Mouse (Mus musculus) limb, embryonic 11.5 days (tissue): ENCODE data around the gene Pnrc2. TPM values are rescaled to one million over a fixed set of nuclear protein-coding genes. Genes with fewer than 3 reads are reported as not detected.

Source experiments
- ATAC-seq: fragments of 200-750 bp; cut with Nextera tagmentation; 2 replicates; pipeline ENCODE4 v1.8.0; 2017; ENCODE audit warnings: low read depth; ENCODE audit not compliant: insufficient number of reproducible peaks, low FRiP score, low TSS enrichment
- DNase-seq: peaks from one replicate; pipeline ENCODE4 v3.0.0-alpha.2; 2015; ENCODE audit warnings: low spot score
- H3K27ac ChIP-seq: fragments of 300-500 bp; sonication (generic); replicated peaks from 2 replicates; pipeline ENCODE4 v1.5.1; 2014; ENCODE audit warnings: low read depth, mild to moderate bottlenecking, low read length
- H3K27me3 ChIP-seq: fragments of 300-500 bp; sonication (generic); 2 replicates; pipeline ENCODE4 v1.6.1; 2014; ENCODE audit warnings: mild to moderate bottlenecking, low read length, mixed read lengths; ENCODE audit not compliant: control insufficient read depth, insufficient read depth
- H3K36me3 ChIP-seq: fragments of 300-500 bp; sonication (generic); 2 replicates; pipeline ENCODE4 v1.6.1; 2014; ENCODE audit warnings: mild to moderate bottlenecking, low read length, moderate library complexity, mixed read lengths; ENCODE audit not compliant: control insufficient read depth, insufficient read depth
- H3K4me1 ChIP-seq: fragments of 300-500 bp; sonication (generic); 2 replicates; pipeline ENCODE4 v1.6.1; 2014; ENCODE audit warnings: low read length, mixed read lengths; ENCODE audit not compliant: control insufficient read depth, insufficient read depth
- H3K4me2 ChIP-seq: fragments of 300-500 bp; sonication (generic); 2 replicates; pipeline ENCODE4 v1.6.1; 2014; ENCODE audit warnings: low read depth, mild to moderate bottlenecking, moderate library complexity; ENCODE audit not compliant: severe bottlenecking
- H3K4me3 ChIP-seq: fragments of 300-500 bp; sonication (generic); 2 replicates; pipeline ENCODE4 v1.5.1; 2014; ENCODE audit warnings: low read depth, low read length
- H3K9ac ChIP-seq: fragments of 300-500 bp; sonication (generic); 2 replicates; pipeline ENCODE4 v1.6.1; 2014; ENCODE audit warnings: mild to moderate bottlenecking, low read length
- H3K9me3 ChIP-seq: fragments of 300-500 bp; sonication (generic); 2 replicates; pipeline ENCODE4 v1.6.1; 2016; ENCODE audit warnings: low read length; ENCODE audit not compliant: control insufficient read depth
- WGBS: fragments of 180-500 bp; shearing (Covaris S2); extraction: QIAGEN DNeasy Blood & Tissue Kit; methylation state at CpG from one replicate; pipeline ENCODE4 v1.1.7; 2014; 5-methylcytosine and 5-hydroxymethylcytosine counted together
- polyA plus RNA-seq: library from polyadenylated mRNA; unstranded; fragments of >200 nt; fragmentation: Nextera tagmentation; extraction: Ambion mirVana; gene quantifications from 2 replicates; pipeline ENCODE4 v1.2.1, GENCODE M21; 2014

Pnrc2 gene
- polyA plus RNA-seq, 1 experiment from 2014 or later: 234 TPM

GRCm38 (mm10) chr4:135912835-135913234 is 39.2 kb upstream of the Pnrc2 start:
- H3K4me2 ChIP-seq: no peak overlapping the region
- no peak overlapping the region for H3K4me3 ChIP-seq
- H3K9me3 ChIP-seq: no peaks in the 10 kb centered on the region
- H3K27me3 ChIP-seq: no peaks in the 10 kb centered on the region
- no peaks in the 10 kb centered on the region for H3K4me1 ChIP-seq
- WGBS: 20% methylated on average over 3 of the region's 3 CpGs
- H3K9ac ChIP-seq: no peak overlapping the region
- ATAC-seq: no peak; the same call in 1 of the 2 replicates
- no peaks in the 10 kb centered on the region for H3K36me3 ChIP-seq
- DNase-seq: no peak
- no peak overlapping the region for H3K27ac ChIP-seq

DNA sequence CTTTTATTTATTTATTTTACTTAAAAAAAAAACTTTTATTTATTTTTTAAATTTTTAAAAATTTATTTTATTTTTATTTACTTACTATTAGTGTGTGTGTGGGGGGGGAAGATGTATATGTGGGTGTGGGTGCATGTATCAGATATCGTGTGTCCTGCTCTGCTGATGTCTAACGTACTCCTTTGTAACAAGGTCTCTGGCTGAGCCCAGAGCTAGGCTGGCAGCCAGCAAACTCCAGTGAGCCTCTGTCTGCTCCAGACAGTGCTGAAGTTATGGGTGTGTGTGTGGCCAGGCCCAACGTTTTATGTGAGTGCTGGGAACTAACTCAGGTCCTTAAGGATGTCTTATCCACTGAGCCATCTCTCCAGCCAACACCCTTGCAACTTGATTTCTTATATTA is 38.5 kb upstream of the Pnrc2 start:
- H3K27ac ChIP-seq: no peak overlapping the region
- ATAC-seq: no peak

DNA sequence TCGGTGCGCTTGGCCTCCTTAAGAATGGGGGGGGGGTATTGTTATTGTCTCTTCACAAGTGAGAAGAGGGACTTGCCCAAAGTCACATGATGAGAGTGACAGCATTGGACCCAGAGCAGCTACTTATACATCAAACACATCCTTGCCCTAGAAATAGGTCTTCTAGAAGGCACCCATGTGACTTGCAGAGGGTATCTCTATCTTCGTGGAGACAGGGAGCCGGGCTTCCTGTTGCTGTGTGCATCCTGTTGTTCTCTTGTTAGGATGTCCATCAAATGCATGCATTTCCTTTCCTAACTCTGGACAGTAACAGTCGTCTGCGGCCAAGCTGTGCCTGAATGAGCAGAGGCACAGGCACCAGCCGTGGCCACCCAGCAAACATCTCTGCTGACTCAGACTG is 37.9 kb upstream of the Pnrc2 start:
- no peak for ATAC-seq
- H3K4me2 ChIP-seq: no peak overlapping the region
- H3K27me3 ChIP-seq: no peaks in the 10 kb centered on the region
- no peak overlapping the region for H3K27ac ChIP-seq
- no peaks in the 10 kb centered on the region for H3K36me3 ChIP-seq
- H3K4me3 ChIP-seq: no peak overlapping the region
- no peak for DNase-seq
- 85% methylated on average over 7 of the region's 7 CpGs for WGBS
- H3K9me3 ChIP-seq: no peaks in the 10 kb centered on the region
- no peak overlapping the region for H3K9ac ChIP-seq
- H3K4me1 ChIP-seq: no peaks in the 10 kb centered on the region

More for the DNA sequence above, 38.5 kb upstream of the Pnrc2 start:
- no peak overlapping the region for H3K4me2 ChIP-seq
- no peaks in the 10 kb centered on the region for H3K9me3 ChIP-seq
- H3K36me3 ChIP-seq: no peaks in the 10 kb centered on the region
- no peaks in the 10 kb centered on the region for H3K4me1 ChIP-seq
- H3K27me3 ChIP-seq: no peaks in the 10 kb centered on the region
- no peak overlapping the region for H3K9ac ChIP-seq
- WGBS: 73% methylated on average over 3 of the region's 3 CpGs
- DNase-seq: no peak
- H3K4me3 ChIP-seq: no peak overlapping the region

DNA sequence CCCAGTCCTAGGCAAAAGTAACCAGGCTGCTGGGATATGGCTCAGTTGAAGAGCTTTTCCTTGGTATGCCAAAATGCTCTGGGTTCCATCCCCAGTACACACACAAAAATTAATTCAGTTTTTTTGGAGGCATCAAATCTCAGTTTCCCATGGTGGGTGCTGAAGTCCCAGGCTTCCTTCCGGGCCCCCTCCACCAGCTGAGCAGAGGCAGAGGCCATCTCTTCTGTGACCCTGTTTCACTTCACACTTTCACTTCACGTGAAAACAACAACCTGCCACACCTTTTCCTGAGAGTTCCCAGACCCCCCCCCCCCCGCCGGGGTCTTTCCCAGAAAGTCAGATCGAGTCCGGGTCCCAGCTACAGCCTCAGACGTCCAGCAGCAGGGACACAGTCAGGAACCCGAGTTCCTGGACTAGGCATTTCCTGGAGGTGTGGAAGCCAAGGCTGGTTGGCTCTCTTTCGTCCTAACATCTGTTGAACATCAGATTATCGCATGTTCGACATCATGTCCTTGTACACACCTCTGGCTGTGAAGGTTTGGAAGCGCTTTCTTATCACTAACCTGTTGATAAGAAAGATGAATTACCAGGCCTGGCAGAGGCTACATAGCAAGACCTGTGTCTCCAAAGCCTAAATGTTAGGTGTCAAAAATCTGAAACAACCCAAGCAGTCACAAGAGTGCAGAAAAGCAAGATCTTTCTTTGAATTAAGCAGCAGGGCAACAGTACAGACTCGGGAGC is 35.8 kb upstream of the Pnrc2 start:
- Histone ChIP-seq H3K9ac (no peak overlapping the region), H3K9me3 (no peaks in the 10 kb centered on the region), H3K27me3 (no peaks in the 10 kb centered on the region), H3K4me2 (no peak overlapping the region), H3K4me1 (no peaks in the 10 kb centered on the region), H3K27ac (no peak overlapping the region), H3K4me3 (no peak overlapping the region), H3K36me3 (no peaks in the 10 kb centered on the region)
- 53% methylated on average over 13 of the region's 13 CpGs for WGBS
- DNase-seq: no peak
- ATAC-seq: no peak

DNA sequence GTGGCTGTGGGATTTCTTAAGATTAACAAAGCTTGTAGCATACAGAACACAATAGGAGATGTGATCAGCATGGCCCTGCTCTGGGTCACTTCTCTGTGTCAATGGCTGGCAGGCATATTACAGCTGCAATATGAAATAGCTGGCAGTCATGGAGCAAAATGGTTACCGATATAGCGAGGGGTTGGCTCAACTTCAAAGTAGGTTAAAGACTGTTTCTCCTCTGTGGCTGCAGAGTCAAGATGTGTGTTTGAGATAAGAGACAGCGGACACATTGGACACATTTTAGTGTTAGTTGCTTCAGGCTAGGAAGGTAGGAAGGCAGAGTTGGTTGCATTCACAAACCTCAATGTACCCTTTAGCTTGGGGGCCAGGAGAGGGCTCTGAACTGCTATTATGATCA is 33.0 kb upstream of the Pnrc2 start:
- no peak overlapping the region for H3K9ac ChIP-seq
- 94% methylated on average over 3 of the region's 3 CpGs for WGBS
- no peaks in the 10 kb centered on the region for H3K27me3 ChIP-seq
- no peak overlapping the region for H3K27ac ChIP-seq
- H3K4me3 ChIP-seq: no peak overlapping the region
- no peak overlapping the region for H3K4me2 ChIP-seq
- no peaks in the 10 kb centered on the region for H3K9me3 ChIP-seq
- H3K36me3 ChIP-seq: no peaks in the 10 kb centered on the region
- H3K4me1 ChIP-seq: no peaks in the 10 kb centered on the region
- DNase-seq (no peak), ATAC-seq (no peak)

- no peaks in the 10 kb centered on the region for H3K4me1 ChIP-seq
- no peak for ATAC-seq
- H3K36me3 ChIP-seq: no peaks in the 10 kb centered on the region
- H3K9ac ChIP-seq: no peak overlapping the region
- H3K9me3 ChIP-seq: no peaks in the 10 kb centered on the region
- no peak overlapping the region for H3K4me3 ChIP-seq
- no peak for DNase-seq
- no peak overlapping the region for H3K4me2 ChIP-seq
- no peaks in the 10 kb centered on the region for H3K27me3 ChIP-seq
- H3K27ac ChIP-seq: no peak overlapping the region
- WGBS: 60% methylated on average over 1 of the region's 1 CpGs
Observed at GRCm38 (mm10) chr4:135904810-135905209, 31.2 kb upstream of the Pnrc2 start.

GRCm38 (mm10) chr4:135902606-135903242 is 29.1 kb upstream of the Pnrc2 start:
- H3K27me3 ChIP-seq: no peaks in the 10 kb centered on the region
- H3K4me3 ChIP-seq: no peak overlapping the region
- DNase-seq (no peak), ATAC-seq (no peak)
- no peak overlapping the region for H3K9ac ChIP-seq
- H3K4me2 ChIP-seq: no peak overlapping the region
- H3K4me1 ChIP-seq: no peaks in the 10 kb centered on the region
- H3K9me3 ChIP-seq: no peaks in the 10 kb centered on the region
- H3K27ac ChIP-seq: no peak overlapping the region
- 86% methylated on average over 4 of the region's 4 CpGs for WGBS
- no peaks in the 10 kb centered on the region for H3K36me3 ChIP-seq

DNA sequence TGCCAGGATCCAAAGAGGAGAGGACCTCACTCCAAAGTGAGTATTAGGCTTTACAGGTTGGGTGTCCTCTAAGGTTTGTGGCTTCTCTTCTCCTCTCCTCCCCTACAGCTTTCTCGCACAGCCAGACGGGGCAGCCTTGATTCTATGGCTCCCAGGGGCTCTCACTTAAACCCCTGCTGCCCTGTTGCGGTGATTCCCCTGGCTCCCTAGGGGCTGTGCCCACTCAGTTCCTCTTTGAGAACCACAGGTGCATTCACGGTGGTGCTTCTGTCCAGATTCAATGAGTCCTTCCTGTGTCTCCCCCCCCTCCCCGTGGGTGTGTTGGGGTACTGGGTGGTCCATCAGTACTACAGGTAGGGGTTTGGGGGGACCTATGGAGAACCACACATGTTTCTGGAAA is 26.4 kb upstream of the Pnrc2 start:
- WGBS: 84% methylated on average over 5 of the region's 5 CpGs
- no peaks in the 10 kb centered on the region for H3K9me3 ChIP-seq
- no peak for DNase-seq
- no peak overlapping the region for H3K27ac ChIP-seq
- no peak overlapping the region for H3K4me2 ChIP-seq
- no peak overlapping the region for H3K4me3 ChIP-seq
- no peaks in the 10 kb centered on the region for H3K36me3 ChIP-seq
- H3K9ac ChIP-seq: no peak overlapping the region
- H3K4me1 ChIP-seq: no peaks in the 10 kb centered on the region
- H3K27me3 ChIP-seq: no peaks in the 10 kb centered on the region
- no peak for ATAC-seq
